Mouse (Mus musculus) limb, embryonic 13.5 days (tissue): Measurements from ENCODE around the gene Olfr1058. TPM values are rescaled to one million over a fixed set of nuclear protein-coding genes. Genes with fewer than 3 reads are reported as not detected.
"Not testable (repeated sequence)": the region's sequence is repeated elsewhere in the genome, so short reads cannot be mapped to it uniquely, and the experiment has no call there.

ENCODE experiments used
- ATAC-seq: fragments of 200-750 bp; cut with Nextera tagmentation; 2 replicates; pipeline ENCODE4 v1.8.0; 2017; ENCODE audit warnings: low read depth, moderate number of reproducible peaks, moderate TSS enrichment; ENCODE audit not compliant: low FRiP score
- H3K27ac ChIP-seq: fragments of 300-500 bp; sonication (generic); 2 replicates; pipeline ENCODE4 v1.5.1; 2015; ENCODE audit warnings: inconsistent platforms, mild to moderate bottlenecking, moderate library complexity
- H3K27me3 ChIP-seq: fragments of 300-500 bp; sonication (generic); 2 replicates; pipeline ENCODE4 v1.6.1; 2015; ENCODE audit warnings: mild to moderate bottlenecking, inconsistent platforms
- H3K36me3 ChIP-seq: fragments of 300-500 bp; sonication (generic); 2 replicates; pipeline ENCODE4 v1.6.1; 2015; ENCODE audit warnings: inconsistent platforms, mild to moderate bottlenecking, moderate library complexity
- H3K4me1 ChIP-seq: fragments of 300-500 bp; sonication (generic); 2 replicates; pipeline ENCODE4 v1.6.1; 2015; ENCODE audit warnings: inconsistent platforms
- H3K4me2 ChIP-seq: fragments of 300-500 bp; sonication (generic); replicated peaks from 2 replicates; pipeline ENCODE4 v1.6.1; 2015; ENCODE audit warnings: inconsistent platforms, mild to moderate bottlenecking, moderate library complexity
- H3K4me3 ChIP-seq: fragments of 300-500 bp; sonication (generic); 2 replicates; pipeline ENCODE4 v1.5.1; 2015; ENCODE audit warnings: moderate library complexity, mild to moderate bottlenecking, inconsistent platforms
- H3K9ac ChIP-seq: fragments of 300-500 bp; sonication (generic); 2 replicates; pipeline ENCODE4 v1.6.1; 2015; ENCODE audit warnings: mild to moderate bottlenecking, inconsistent platforms
- H3K9me3 ChIP-seq: fragments of 300-500 bp; sonication (generic); 2 replicates; pipeline ENCODE4 v1.6.1; 2016; ENCODE audit warnings: inconsistent platforms
- WGBS: fragments of 180-500 bp; shearing (Covaris S2); methylation state at CpG from one replicate; pipeline ENCODE4 v1.1.7; 2015; 5-methylcytosine and 5-hydroxymethylcytosine counted together
- polyA plus RNA-seq: library from polyadenylated mRNA; unstranded; fragments of >200 nt; fragmentation: Nextera tagmentation; extraction: Ambion mirVana; gene quantifications from 2 replicates; pipeline ENCODE4 v1.2.1, GENCODE M21; 2015

The Olfr1058 gene
- not detected in 2 replicates for polyA plus RNA-seq

GRCm38 (mm10) chr2:86388461-86388860, at the start of gene Olfr1058:
TSS of gene Olfr1058 (minus strand) at chr2:86388561.
- H3K9ac ChIP-seq, H3K4me1 ChIP-seq, H3K4me3 ChIP-seq, H3K27ac ChIP-seq, H3K9me3 ChIP-seq, H3K4me2 ChIP-seq, H3K36me3 ChIP-seq, H3K27me3 ChIP-seq, ATAC-seq: not testable (repeated sequence)

GRCm38 (mm10) chr2:86428511-86428910, 40.1 kb upstream of the Olfr1058 start:
- WGBS = 93% methylated on average over 8 of the region's 8 CpGs
- H3K27ac ChIP-seq, H3K36me3 ChIP-seq, H3K9ac ChIP-seq, H3K4me1 ChIP-seq, H3K27me3 ChIP-seq, H3K9me3 ChIP-seq, H3K4me3 ChIP-seq, ATAC-seq, H3K4me2 ChIP-seq: not testable (repeated sequence)

- not testable (repeated sequence) for H3K4me1 ChIP-seq, H3K36me3 ChIP-seq, H3K9me3 ChIP-seq, H3K4me3 ChIP-seq, ATAC-seq, H3K27ac ChIP-seq, H3K27me3 ChIP-seq, H3K9ac ChIP-seq, H3K4me2 ChIP-seq
Observed at GRCm38 (mm10) chr2:86426649-86427048, 38.3 kb upstream of the Olfr1058 start, which contains the start of gene Olfr1062. TSS of gene Olfr1062 (minus strand) at chr2:86426749.

DNA sequence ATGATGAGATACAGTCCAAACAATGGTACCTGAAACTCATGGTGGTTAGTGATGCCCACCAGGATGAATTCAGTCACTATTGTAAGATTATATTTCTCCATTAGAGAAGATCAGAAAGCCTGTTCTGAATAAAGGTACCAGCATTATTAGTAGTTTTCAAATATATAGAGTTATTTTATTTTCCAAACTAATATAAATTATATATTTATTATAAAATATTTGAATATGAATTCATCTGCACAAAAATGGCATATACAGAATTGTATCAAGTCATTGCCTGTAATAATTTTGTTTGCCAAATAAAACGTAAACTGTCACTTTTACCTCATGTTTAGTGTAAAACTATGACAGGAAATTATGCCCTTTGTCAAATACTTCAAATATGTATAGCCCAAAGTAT, 25.6 kb upstream of the Olfr1058 start, which contains the start of gene Olfr1061:
Gene Olfr1061, minus strand, starts transcription at position 101 of the 400 bp plus-strand sequence.
- Histone ChIP-seq H3K4me2 (no peak within 1 kb of the TSS), H3K27ac (no peak within 1 kb of the TSS), H3K4me3 (no peak within 1 kb of the TSS), H3K9me3 (no peaks in the 10 kb centered on the region), H3K36me3 (no peaks in the 10 kb centered on the region), H3K9ac (no peak within 1 kb of the TSS), H3K27me3 (no peaks in the 10 kb centered on the region), H3K4me1 (no peaks in the 10 kb centered on the region)
- no peak for ATAC-seq
- WGBS = 84% methylated on average over 1 of the region's 1 CpGs

GRCm38 (mm10) chr2:86395114-86395513, 6.8 kb upstream of the Olfr1058 start:
- WGBS = 76% methylated on average over 2 of the region's 2 CpGs
- Histone ChIP-seq H3K9ac (no peak overlapping the region), H3K27ac (no peak overlapping the region), H3K4me2 (no peak overlapping the region), H3K27me3 (no peaks in the 10 kb centered on the region), H3K4me1 (no peaks in the 10 kb centered on the region), H3K36me3 (no peaks in the 10 kb centered on the region), H3K4me3 (no peak overlapping the region), H3K9me3 (no peaks in the 10 kb centered on the region)
- ATAC-seq = no peak

GRCm38 (mm10) chr2:86378293-86378692, 10.1 kb downstream of the Olfr1058 start, which contains the start of gene Olfr1057:
TSS of gene Olfr1057 (minus strand) at chr2:86378393.
- no peak for ATAC-seq
- Histone ChIP-seq H3K4me2 (no peak within 1 kb of the TSS), H3K27me3 (no peaks in the 10 kb centered on the region)

DNA sequence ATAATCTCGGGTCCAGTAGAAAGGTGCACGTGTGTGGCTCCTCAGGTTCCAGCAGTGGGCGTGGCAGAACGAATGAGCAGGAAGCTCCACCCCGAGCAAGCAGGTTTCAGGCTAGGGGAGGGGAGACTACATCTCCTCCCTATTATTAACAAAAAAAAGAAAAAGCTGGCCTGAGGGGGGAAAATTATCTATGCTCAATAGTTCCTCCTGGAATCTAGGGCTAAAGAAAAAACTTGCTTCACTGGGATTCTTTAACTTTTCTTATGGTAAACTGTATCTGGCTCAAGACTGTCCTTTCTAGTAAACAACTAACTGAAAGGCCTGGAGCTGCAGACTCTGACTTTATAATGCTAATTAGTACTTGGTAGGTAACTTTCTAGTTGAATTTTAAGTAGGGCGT, 22.0 kb downstream of the Olfr1058 start:
- H3K9me3 ChIP-seq, H3K9ac ChIP-seq, H3K36me3 ChIP-seq, H3K27ac ChIP-seq, H3K27me3 ChIP-seq, H3K4me2 ChIP-seq, H3K4me3 ChIP-seq, ATAC-seq, H3K4me1 ChIP-seq: not testable (repeated sequence)
- WGBS = 100% methylated on average over 1 of the region's 6 CpGs

More at GRCm38 (mm10) chr2:86378293-86378692, 10.1 kb downstream of the Olfr1058 start, which contains the start of gene Olfr1057:
- Histone ChIP-seq H3K36me3 (no peaks in the 10 kb centered on the region), H3K9me3 (no peaks in the 10 kb centered on the region), H3K27ac (no peak within 1 kb of the TSS), H3K4me1 (no peaks in the 10 kb centered on the region), H3K9ac (no peak within 1 kb of the TSS), H3K4me3 (no peak within 1 kb of the TSS)

DNA sequence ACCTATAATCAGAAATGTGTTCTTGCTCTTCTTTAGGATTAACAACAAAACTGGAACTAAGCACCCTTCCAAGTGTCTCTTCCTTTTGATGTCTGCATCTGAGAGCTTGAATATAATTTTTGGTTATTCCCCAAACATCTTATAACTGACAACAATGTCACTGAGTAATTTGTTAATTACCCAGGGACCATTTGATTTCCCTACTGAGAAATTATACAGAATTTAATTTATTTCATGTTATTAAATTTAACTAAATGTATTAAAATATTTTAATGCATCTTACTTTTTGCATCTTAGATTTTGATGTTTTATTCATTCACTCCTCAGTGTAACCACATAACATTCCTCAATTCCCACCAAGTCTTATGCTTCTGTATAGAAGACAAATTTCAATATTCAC, 26.0 kb downstream of the Olfr1058 start, which contains the start of gene Olfr1056:
Gene Olfr1056, minus strand, starts transcription at position 101 of the 400 bp plus-strand sequence.
- Histone ChIP-seq H3K36me3 (no peaks in the 10 kb centered on the region), H3K9ac (no peak within 1 kb of the TSS), H3K9me3 (no peaks in the 10 kb centered on the region), H3K4me3 (no peak within 1 kb of the TSS), H3K27me3 (no peaks in the 10 kb centered on the region), H3K4me2 (no peak within 1 kb of the TSS), H3K4me1 (no peaks in the 10 kb centered on the region), H3K27ac (no peak within 1 kb of the TSS)
- ATAC-seq = no peak

DNA sequence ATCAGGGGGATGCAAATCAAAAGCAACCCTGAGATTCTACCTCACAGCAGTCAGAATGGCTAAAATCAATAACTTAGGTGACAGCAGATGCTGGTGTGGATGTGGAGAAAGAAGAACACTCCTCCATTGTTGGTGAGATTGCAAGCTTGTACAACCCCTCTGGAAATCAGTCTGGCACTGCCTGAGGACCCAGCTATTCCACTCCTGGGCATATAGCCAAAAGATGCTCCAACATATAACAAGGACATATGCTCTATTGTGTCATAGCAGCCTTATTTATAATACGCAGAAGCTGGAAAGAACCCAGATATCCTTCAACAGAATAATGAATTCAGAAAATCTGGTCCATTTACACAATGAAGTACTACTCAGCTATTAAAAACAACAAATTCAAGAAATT, 36.6 kb downstream of the Olfr1058 start:
- 93% methylated on average over 1 of the region's 1 CpGs for WGBS
- H3K27ac ChIP-seq, H3K36me3 ChIP-seq, H3K4me1 ChIP-seq, H3K4me3 ChIP-seq, H3K9me3 ChIP-seq, H3K9ac ChIP-seq, ATAC-seq, H3K27me3 ChIP-seq, H3K4me2 ChIP-seq: not testable (repeated sequence)

DNA sequence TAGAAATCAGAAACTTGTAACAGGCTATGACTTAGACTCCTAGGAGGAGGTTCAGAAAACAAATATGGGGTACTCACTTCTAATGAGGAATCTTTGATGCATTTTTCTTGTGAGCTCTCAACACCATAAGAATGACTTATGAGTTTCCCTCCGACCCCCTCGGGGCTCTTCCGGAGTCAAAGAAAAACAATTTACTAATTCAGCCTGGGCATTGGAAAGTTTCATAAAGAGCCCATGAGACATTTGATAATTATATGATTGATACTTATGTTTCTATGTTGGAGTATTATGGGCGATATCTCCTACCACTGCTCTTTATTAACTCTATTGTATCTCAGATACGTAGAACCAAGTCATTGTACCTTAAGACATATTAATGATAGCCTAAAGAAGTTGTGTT, 38.2 kb downstream of the Olfr1058 start, which contains the start of gene Olfr1055:
Gene Olfr1055, minus strand, starts transcription at position 101 of the 400 bp plus-strand sequence.
- no peak within 1 kb of the TSS for H3K9ac ChIP-seq

GRCm38 (mm10) chr2:86335333-86335732, 53.0 kb downstream of the Olfr1058 start, which contains the start of gene Olfr1054:
TSS of gene Olfr1054 (minus strand) at chr2:86335433.
- no peaks in the 10 kb centered on the region for H3K9me3 ChIP-seq
- H3K4me1 ChIP-seq = no peaks in the 10 kb centered on the region
- H3K27me3 ChIP-seq = no peaks in the 10 kb centered on the region
- WGBS = 88% methylated on average over 3 of the region's 3 CpGs
- no peak within 1 kb of the TSS for H3K4me3 ChIP-seq
- H3K9ac ChIP-seq = no peak within 1 kb of the TSS
- no peak within 1 kb of the TSS for H3K27ac ChIP-seq
- no peak for ATAC-seq
- no peak within 1 kb of the TSS for H3K4me2 ChIP-seq
- H3K36me3 ChIP-seq = no peaks in the 10 kb centered on the region

More for the DNA sequence above, 38.2 kb downstream of the Olfr1058 start, which contains the start of gene Olfr1055:
- Histone ChIP-seq H3K4me1 (no peaks in the 10 kb centered on the region), H3K4me2 (no peak within 1 kb of the TSS), H3K4me3 (no peak within 1 kb of the TSS), H3K27me3 (no peaks in the 10 kb centered on the region), H3K27ac (no peak within 1 kb of the TSS), H3K9me3 (no peaks in the 10 kb centered on the region), H3K36me3 (no peaks in the 10 kb centered on the region)
- ATAC-seq = no peak
- 87% methylated on average over 5 of the region's 5 CpGs for WGBS
